Mouse (Mus musculus): ENCODE data around the gene Glipr1l1. TPM values are rescaled to one million over a fixed set of nuclear protein-coding genes. Genes with fewer than 3 reads are reported as not detected.
"Not testable (repeated sequence)": the region's sequence is repeated elsewhere in the genome, so short reads cannot be mapped to it uniquely, and the experiment has no call there.

Glipr1l1 gene
- not detected for total RNA-seq (2021)
- long read RNA-seq, experiment 1: 0 reads
- long read RNA-seq, experiment 2: 0 reads

GRCm38 (mm10) chr10:112059702-112060582 is at the start of gene Glipr1l1:
Glipr1l1 (plus strand) TSS chr10:112060189.
- peak; percentile 78 to 82 for DNase-seq (ENCODE audit: extremely low spot score in 1 of 2, low spot score in 2 of 2)
- no peak within 1 kb of the TSS for H3K27ac ChIP-seq

GRCm38 (mm10) chr10:112023585-112023984 is 36.4 kb upstream of the Glipr1l1 start:
- no peak for DNase-seq (ENCODE audit: extremely low spot score in 1 of 2, low spot score in 2 of 2)
- Histone ChIP-seq H3K27ac (no peak overlapping the region), H3K4me3 (no peak overlapping the region)
- TF ChIP-seq CTCF (IDR thresholded peaks at IDR 0.05): no peak
- intact Hi-C loops (cut with DNase I): no loop called here

More at GRCm38 (mm10) chr10:112059702-112060582, at the start of gene Glipr1l1:
- no peak within 1 kb of the TSS for H3K4me3 ChIP-seq
- peak; percentile 68 for TF ChIP-seq CTCF (IDR thresholded peaks at IDR 0.05)
- intact Hi-C loops (cut with DNase I): loop anchor here (5.0 kb wide), 3 partner anchors 47 to 742 kb away; partner anchors contain the start of genes Caps2 and Glipr1l3

- DNase-seq (ENCODE audit: extremely low spot score in 1 of 2, low spot score in 2 of 2); intact Hi-C loops (cut with DNase I); H3K4me3 ChIP-seq; H3K27ac ChIP-seq: not testable (repeated sequence)
These were observed 31.3 kb upstream of the Glipr1l1 start for GRCm38 (mm10) chr10:112028689-112029088.

- H3K4me3 ChIP-seq; intact Hi-C loops (cut with DNase I); H3K27ac ChIP-seq; DNase-seq (ENCODE audit: extremely low spot score in 1 of 2, low spot score in 2 of 2): not testable (repeated sequence)
These were observed 16.5 kb upstream of the Glipr1l1 start for GRCm38 (mm10) chr10:112043523-112043922.

GRCm38 (mm10) chr10:112044283-112044682 is 15.7 kb upstream of the Glipr1l1 start:
- intact Hi-C loops (cut with DNase I); H3K27ac ChIP-seq; H3K4me3 ChIP-seq; DNase-seq (ENCODE audit: extremely low spot score in 1 of 2, low spot score in 2 of 2): not testable (repeated sequence)

GRCm38 (mm10) chr10:112051220-112051619 is 8.8 kb upstream of the Glipr1l1 start:
- DNase-seq (ENCODE audit: extremely low spot score in 1 of 2, low spot score in 2 of 2): no peak
- intact Hi-C loops (cut with DNase I): no loop called here
- Histone ChIP-seq H3K27ac (no peak overlapping the region), H3K4me3 (no peak overlapping the region)
- no peak for TF ChIP-seq CTCF (IDR thresholded peaks at IDR 0.05)

GRCm38 (mm10) chr10:112051956-112052355 is 8.0 kb upstream of the Glipr1l1 start:
- H3K4me3 ChIP-seq; intact Hi-C loops (cut with DNase I); H3K27ac ChIP-seq; DNase-seq (ENCODE audit: extremely low spot score in 1 of 2, low spot score in 2 of 2): not testable (repeated sequence)

GRCm38 (mm10) chr10:112060583-112060934 is 570 bp downstream of the Glipr1l1 start:
- intact Hi-C loops (cut with DNase I): loop anchor here (5.0 kb wide), 2 partner anchors 47 to 742 kb away; no protein-coding TSS in a partner anchor
- H3K27ac ChIP-seq; DNase-seq (ENCODE audit: extremely low spot score in 1 of 2, low spot score in 2 of 2); H3K4me3 ChIP-seq: not testable (repeated sequence)

- intact Hi-C loops (cut with DNase I): no loop called here
- Histone ChIP-seq H3K4me3 (no peak overlapping the region), H3K27ac (no peak overlapping the region)
- TF ChIP-seq CTCF (IDR thresholded peaks at IDR 0.05): no peak
- DNase-seq (ENCODE audit: extremely low spot score in 1 of 2, low spot score in 2 of 2): no peak
These were observed 20.1 kb downstream of the Glipr1l1 start for GRCm38 (mm10) chr10:112080044-112080443.

- no peak for TF ChIP-seq CTCF (IDR thresholded peaks at IDR 0.05)
- intact Hi-C loops (cut with DNase I): no loop called here
- H3K4me3 ChIP-seq: no peak within 1 kb of the TSS
These were observed 23.2 kb downstream of the Glipr1l1 start, which contains the start of gene Glipr1l2 for GRCm38 (mm10) chr10:112083157-112083556. Glipr1l2 (plus strand) TSS chr10:112083354.

GRCm38 (mm10) chr10:112105785-112106184 is 45.8 kb downstream of the Glipr1l1 start:
- peak; percentile 82 for TF ChIP-seq CTCF (IDR thresholded peaks at IDR 0.05)
- peak; percentile 49 to 62 for DNase-seq (ENCODE audit: extremely low spot score in 1 of 2, low spot score in 2 of 2)
- intact Hi-C loops (cut with DNase I): loop anchor here (2.0 to 5.0 kb wide), 2 partner anchors 43 to 129 kb away; partner anchors contain the start of gene Glipr1l1
- H3K4me3 ChIP-seq, H3K27ac ChIP-seq: not testable (repeated sequence)

More at GRCm38 (mm10) chr10:112083157-112083556, 23.2 kb downstream of the Glipr1l1 start, which contains the start of gene Glipr1l2:
- no peak for DNase-seq (ENCODE audit: extremely low spot score in 1 of 2, low spot score in 2 of 2)
- H3K27ac ChIP-seq: no peak within 1 kb of the TSS

- TF ChIP-seq CTCF (IDR thresholded peaks at IDR 0.05): no peak
- no peak for DNase-seq (ENCODE audit: extremely low spot score in 1 of 2, low spot score in 2 of 2)
- no peak overlapping the region for H3K4me3 ChIP-seq
- intact Hi-C loops (cut with DNase I): no loop called here
- no peak overlapping the region for H3K27ac ChIP-seq
These were observed 50.4 kb downstream of the Glipr1l1 start for GRCm38 (mm10) chr10:112110401-112110800.

GRCm38 (mm10) chr10:112125090-112125489 is 65.1 kb downstream of the Glipr1l1 start:
- intact Hi-C loops (cut with DNase I); DNase-seq (ENCODE audit: extremely low spot score in 1 of 2, low spot score in 2 of 2); H3K27ac ChIP-seq; H3K4me3 ChIP-seq: not testable (repeated sequence)

GRCm38 (mm10) chr10:112127682-112128230 is 67.8 kb downstream of the Glipr1l1 start:
- DNase-seq (ENCODE audit: extremely low spot score in 1 of 2, low spot score in 2 of 2); intact Hi-C loops (cut with DNase I); H3K27ac ChIP-seq: not testable (repeated sequence)

More at GRCm38 (mm10) chr10:112127682-112128230, 67.8 kb downstream of the Glipr1l1 start:
- not testable (repeated sequence) for H3K4me3 ChIP-seq

Measured in left cerebral cortex, adult 2 months (tissue).